Mouse (Mus musculus) intestine, postnatal 0 days (tissue): ENCODE measurements around the gene Ctnnd1. TPM values are rescaled to one million over a fixed set of nuclear protein-coding genes. Genes with fewer than 3 reads are reported as not detected.

Experiments used
- ATAC-seq: fragments of 200-750 bp; cut with Nextera tagmentation; 2 replicates; pipeline ENCODE4 v1.8.0; 2017; ENCODE audit warnings: mild to moderate bottlenecking, moderate TSS enrichment, moderate library complexity
- H3K27ac ChIP-seq: fragments of 300-500 bp; sonication (generic); 2 replicates; pipeline ENCODE4 v1.5.1; 2014; ENCODE audit warnings: mild to moderate bottlenecking, low read depth, low read length, moderate library complexity
- H3K27me3 ChIP-seq: fragments of 300-500 bp; sonication (generic); replicated peaks from 2 replicates; pipeline ENCODE4 v1.6.1; 2014; ENCODE audit warnings: low read length, mixed read lengths; ENCODE audit not compliant: control insufficient read depth, insufficient read depth
- H3K36me3 ChIP-seq: fragments of 300-500 bp; sonication (generic); 2 replicates; pipeline ENCODE4 v1.6.1; 2014; ENCODE audit warnings: mild to moderate bottlenecking, moderate library complexity; ENCODE audit not compliant: control insufficient read depth, insufficient read depth
- H3K4me1 ChIP-seq: fragments of 300-500 bp; sonication (generic); replicated peaks from 2 replicates; pipeline ENCODE4 v1.6.1; 2014; ENCODE audit warnings: antibody characterized with exemption, low read length, mixed read lengths; ENCODE audit not compliant: control insufficient read depth, insufficient read depth
- H3K4me2 ChIP-seq: fragments of 300-500 bp; sonication (generic); replicated peaks from 2 replicates; pipeline ENCODE4 v1.6.1; 2014; ENCODE audit warnings: low read depth, mild to moderate bottlenecking, moderate library complexity
- H3K4me3 ChIP-seq: fragments of 300-500 bp; sonication (generic); 2 replicates; pipeline ENCODE4 v1.5.1; 2014; ENCODE audit warnings: low read depth, low read length
- H3K9ac ChIP-seq: fragments of 300-500 bp; sonication (generic); 2 replicates; pipeline ENCODE4 v1.6.1; 2014; ENCODE audit warnings: mild to moderate bottlenecking, low read depth, low read length
- H3K9me3 ChIP-seq: fragments of 300-500 bp; sonication (generic); 2 replicates; pipeline ENCODE4 v1.6.1; 2016; ENCODE audit warnings: mixed run types; ENCODE audit not compliant: control insufficient read depth
- CTCF ChIP-seq: sonication (generic); IDR thresholded peaks from 2 replicates; pipeline ENCODE4 v1.5.1; 2016; ENCODE audit warnings: low read depth, mild to moderate bottlenecking, control low read depth, antibody characterized with exemption, moderate library complexity
- WGBS: fragments of 180-500 bp; shearing (Covaris S2); extraction: QIAGEN DNeasy Blood & Tissue Kit; methylation state at CpG from one replicate; pipeline ENCODE4 v1.1.7; 2014; 5-methylcytosine and 5-hydroxymethylcytosine counted together
- polyA plus RNA-seq: library from polyadenylated mRNA; unstranded; fragments of >200 nt; fragmentation: Nextera tagmentation; extraction: Ambion mirVana; gene quantifications from 2 replicates; pipeline ENCODE4 v1.2.1, GENCODE M21; 2015

Ctnnd1 gene
- 45.4 and 46.1 TPM in 2 replicates for polyA plus RNA-seq

DNA sequence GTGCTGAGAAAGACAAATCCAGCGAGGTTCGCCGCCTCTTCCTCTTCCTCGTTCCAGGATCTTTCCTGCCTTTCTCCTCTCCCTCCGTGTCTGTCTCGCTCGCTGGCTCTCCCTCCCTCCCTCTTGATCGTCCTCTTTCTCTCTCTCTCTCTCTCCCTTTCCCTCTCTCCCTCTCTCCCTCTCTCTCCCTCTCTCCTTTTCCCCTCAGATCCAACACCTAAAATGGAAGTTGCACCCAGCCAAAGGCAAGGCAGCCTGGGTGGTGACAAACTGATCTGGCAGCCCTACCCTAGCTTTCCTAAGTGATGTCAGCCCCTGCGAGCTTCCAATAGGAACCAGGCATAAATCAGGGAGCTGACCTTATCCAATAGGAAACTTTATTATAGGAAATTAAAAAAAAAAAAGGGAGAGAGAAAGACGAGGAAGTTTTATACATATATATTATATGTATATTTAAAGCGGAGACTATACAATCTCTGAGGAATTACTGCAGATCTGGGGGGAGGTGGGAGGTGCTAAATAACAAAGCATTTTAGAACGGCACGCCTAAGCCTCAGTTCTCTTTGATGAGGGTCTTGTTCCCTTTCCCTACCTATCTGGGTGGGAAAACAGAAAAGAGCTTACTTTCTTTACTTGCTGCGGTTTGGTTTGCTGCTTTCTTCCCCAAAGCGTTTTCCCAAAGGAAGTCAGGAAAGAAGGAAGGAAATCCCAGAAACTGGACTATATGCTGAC lies at the start of gene Ctnnd1:
Gene Ctnnd1 (minus strand): TSS at position 302 of the 732 bp plus-strand sequence.
- H3K9ac ChIP-seq: peak within 1 kb of the TSS; percentile 89
- no peaks in the 10 kb centered on the region for H3K27me3 ChIP-seq
- under 1% methylated on average over 15 of the region's 15 CpGs for WGBS
- no peak for TF ChIP-seq CTCF
- peak within 1 kb of the TSS; percentile 71 for H3K4me2 ChIP-seq
- peak within 1 kb of the TSS; percentile 99 for H3K27ac ChIP-seq
- H3K36me3 ChIP-seq: no peaks in the 10 kb centered on the region
- H3K4me1 ChIP-seq: no peaks in the 10 kb centered on the region
- peak within 1 kb of the TSS; percentile 79 for H3K4me3 ChIP-seq
- ATAC-seq: peak; percentile 99
- no peaks in the 10 kb centered on the region for H3K9me3 ChIP-seq

DNA sequence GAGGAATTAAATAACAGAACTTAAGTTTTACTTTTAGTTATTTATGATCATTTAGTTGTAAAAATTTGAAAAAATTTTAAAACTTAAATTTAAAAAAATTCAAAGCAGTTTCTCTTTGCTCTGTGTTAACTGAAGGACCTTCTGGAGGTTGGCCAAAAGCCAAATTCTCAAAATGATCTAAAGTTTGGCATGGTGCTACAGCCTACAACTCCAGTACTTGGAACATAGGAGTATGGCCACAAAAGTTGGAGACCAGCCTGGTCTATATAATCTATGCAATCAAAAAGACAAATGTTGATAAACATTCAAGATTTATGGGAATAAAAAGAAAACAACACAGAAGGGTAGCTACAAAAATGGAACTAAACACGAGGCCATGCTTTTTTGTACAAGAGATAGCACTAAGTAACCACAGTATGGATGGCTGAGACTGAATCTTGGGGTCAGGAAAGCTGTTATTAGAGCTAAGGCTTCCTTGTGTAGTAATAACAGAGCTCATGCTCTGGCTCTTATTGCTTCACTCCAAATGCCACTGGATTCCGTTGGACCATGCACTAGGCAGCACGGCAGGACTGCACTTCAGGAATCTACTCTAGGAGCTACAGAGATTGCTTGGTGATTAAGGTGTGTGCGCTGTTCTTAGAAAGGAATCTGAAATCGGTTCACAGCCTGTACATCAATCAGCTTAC lies 44.6 kb upstream of the Ctnnd1 start:
- H3K4me3 ChIP-seq: no peak overlapping the region
- H3K4me2 ChIP-seq: no peak overlapping the region
- H3K27me3 ChIP-seq: no peaks in the 10 kb centered on the region
- peaks cover 40% of the 10 kb centered on the region for H3K36me3 ChIP-seq
- TF ChIP-seq CTCF: no peak
- WGBS: 65% methylated on average over 5 of the region's 5 CpGs
- H3K27ac ChIP-seq: no peak overlapping the region
- H3K9me3 ChIP-seq: no peaks in the 10 kb centered on the region
- no peak overlapping the region for H3K9ac ChIP-seq
- no peaks in the 10 kb centered on the region for H3K4me1 ChIP-seq
- no peak for ATAC-seq

DNA sequence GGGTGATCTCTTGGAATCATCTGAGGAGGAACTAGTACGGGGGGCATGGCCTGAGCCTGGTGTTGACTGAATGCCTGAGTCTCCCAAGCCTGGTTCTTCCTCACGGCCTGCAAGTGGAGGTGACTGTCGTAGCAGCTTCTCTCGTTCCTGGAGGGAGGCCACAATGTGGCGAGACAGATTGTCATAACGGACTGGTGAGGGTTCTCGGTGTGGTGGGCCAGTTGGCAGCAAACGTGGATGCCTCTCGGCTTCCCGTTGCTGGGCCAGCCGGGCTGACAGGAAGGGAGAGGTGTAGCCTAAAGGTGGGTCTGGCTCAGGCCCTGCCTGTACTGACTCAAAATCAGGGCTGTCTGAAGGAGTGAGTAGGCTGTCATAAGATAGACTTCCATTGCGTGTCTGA lies 39.5 kb upstream of the Ctnnd1 start:
- no peak for TF ChIP-seq CTCF
- Histone ChIP-seq H3K4me2 (no peak overlapping the region), H3K4me1 (no peaks in the 10 kb centered on the region), H3K9ac (no peak overlapping the region), H3K27ac (no peak overlapping the region), H3K9me3 (no peaks in the 10 kb centered on the region), H3K4me3 (no peak overlapping the region), H3K27me3 (no peaks in the 10 kb centered on the region), H3K36me3 (peaks cover 72% of the 10 kb centered on the region)
- 91% methylated on average over 12 of the region's 12 CpGs for WGBS
- no peak for ATAC-seq

DNA sequence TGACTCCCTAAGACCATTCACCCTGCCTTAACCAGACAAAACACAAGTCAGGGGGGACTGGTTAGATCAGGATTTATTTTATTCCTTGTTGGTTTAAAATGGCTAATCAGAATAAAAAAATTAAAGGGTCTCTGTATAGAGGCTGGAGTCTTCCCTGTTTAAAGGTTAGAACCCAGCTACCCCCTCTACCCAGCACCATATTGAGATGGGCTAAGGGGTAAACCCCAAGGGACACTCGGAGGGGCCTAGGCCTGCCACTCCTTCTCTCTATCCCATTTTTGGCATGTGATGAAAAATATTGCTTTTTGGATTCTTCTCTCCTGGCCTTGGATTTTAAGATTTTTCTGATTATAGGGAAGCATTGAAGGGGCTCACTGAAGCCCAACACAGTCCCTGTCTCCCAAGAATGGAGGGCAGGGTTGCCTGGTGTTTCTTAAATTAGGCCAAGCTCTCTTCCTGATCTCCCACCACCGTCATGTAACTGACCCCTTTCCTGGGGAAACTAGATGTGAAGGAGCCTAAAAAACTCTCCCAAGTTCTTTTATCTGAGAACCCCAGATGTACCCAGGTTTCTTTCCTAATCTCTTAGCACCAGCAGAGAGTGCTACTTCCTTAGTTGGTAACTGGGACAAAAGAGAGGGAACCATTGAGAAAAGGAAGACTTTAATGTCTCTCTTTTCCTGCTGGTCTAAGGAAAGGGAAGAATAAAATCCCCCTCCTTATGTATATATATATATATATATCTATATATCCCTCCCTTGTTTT lies 37.7 kb upstream of the Ctnnd1 start:
- ATAC-seq: no peak
- no peaks in the 10 kb centered on the region for H3K4me1 ChIP-seq
- no peak for TF ChIP-seq CTCF
- H3K4me3 ChIP-seq: no peak overlapping the region
- 85% methylated on average over 2 of the region's 2 CpGs for WGBS
- H3K36me3 ChIP-seq: peaks cover 65% of the 10 kb centered on the region
- no peak overlapping the region for H3K4me2 ChIP-seq
- no peak overlapping the region for H3K9ac ChIP-seq
- H3K27me3 ChIP-seq: no peaks in the 10 kb centered on the region
- no peak overlapping the region for H3K27ac ChIP-seq
- no peaks in the 10 kb centered on the region for H3K9me3 ChIP-seq

DNA sequence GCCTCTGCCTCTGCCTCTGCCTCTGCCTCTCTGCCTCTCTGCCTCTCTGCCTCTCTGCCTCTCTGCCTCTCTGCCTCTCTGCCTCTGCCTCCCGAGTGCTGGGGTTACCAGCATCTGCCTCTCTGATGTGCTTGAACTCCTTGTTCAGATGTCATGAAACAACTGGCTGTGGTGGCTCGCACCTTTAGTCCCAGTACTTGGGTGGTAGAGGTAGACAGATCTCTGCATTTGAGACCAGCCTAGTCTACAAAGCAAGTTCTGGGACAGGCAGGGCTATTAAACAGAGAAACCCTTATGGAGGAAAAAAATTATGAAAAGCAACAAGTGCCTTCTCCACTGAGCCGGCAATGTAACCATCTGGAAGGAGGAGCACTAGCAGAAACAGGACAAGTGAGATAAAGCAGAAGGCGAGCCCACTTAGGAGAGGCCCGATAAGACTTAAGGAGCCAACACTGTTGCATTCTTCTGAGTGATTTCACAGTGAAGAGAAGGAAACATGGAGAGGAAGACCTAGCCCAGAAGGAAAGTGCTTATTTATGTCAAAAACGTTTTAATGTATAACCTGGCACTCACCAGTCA lies 32.1 kb upstream of the Ctnnd1 start:
- Histone ChIP-seq H3K27me3 (no peaks in the 10 kb centered on the region), H3K4me1 (no peaks in the 10 kb centered on the region), H3K4me3 (no peak overlapping the region), H3K4me2 (0 out of 2 replicates have a peak overlapping the region, but pooled peaks have one; percentile 4), H3K9me3 (no peaks in the 10 kb centered on the region), H3K36me3 (peaks cover 19% of the 10 kb centered on the region), H3K27ac (no peak overlapping the region), H3K9ac (no peak overlapping the region)
- 43% methylated on average over 6 of the region's 6 CpGs for WGBS
- no peak for TF ChIP-seq CTCF
- ATAC-seq: no peak
